Mouse (Mus musculus) MEL-GATA-1-ER (cell line): ENCODE measurements at regions not wholly inside any gene's neighbourhood (a gene's known extent, or its start where the extent isn't known, plus 50 kb on each side); places are given as distances from the start of the nearest gene placed in this dataset.

Experiments
- DNase-seq: peaks from one replicate; pipeline ENCODE4 v3.0.0-alpha.2; 2012; ENCODE audit warnings: low read depth; ENCODE audit errors: extremely low read depth

GRCm38 (mm10) chr14:99366281-99366987 is 67.9 kb downstream of the Klf5 start:
- DNase-seq, result no peak

GRCm38 (mm10) chr14:99366996-99367555 is 68.6 kb downstream of the Klf5 start:
- DNase-seq, result no peak

GRCm38 (mm10) chr14:99369366-99369765 is 70.9 kb downstream of the Klf5 start:
- DNase-seq, result no peak

- no peak for DNase-seq
Observed at GRCm38 (mm10) chr14:99373682-99374081, 75.2 kb downstream of the Klf5 start.

GRCm38 (mm10) chr14:99375040-99375610 is 76.6 kb downstream of the Klf5 start:
- DNase-seq, result no peak

GRCm38 (mm10) chr14:99376652-99377502 is 78.4 kb downstream of the Klf5 start:
- DNase-seq, result no peak

GRCm38 (mm10) chr14:99381262-99382017 is 82.9 kb downstream of the Klf5 start:
- no peak for DNase-seq

- DNase-seq, result no peak
Observed at GRCm38 (mm10) chr14:99382051-99382450, 83.6 kb downstream of the Klf5 start.

GRCm38 (mm10) chr14:99383170-99383569 is 84.7 kb downstream of the Klf5 start:
- no peak for DNase-seq

- no peak for DNase-seq
Observed at GRCm38 (mm10) chr14:99387581-99387980, 89.1 kb downstream of the Klf5 start.

- DNase-seq, result no peak
Observed at GRCm38 (mm10) chr14:99389306-99389705, 90.8 kb downstream of the Klf5 start.

- DNase-seq, result no peak
Observed at GRCm38 (mm10) chr14:99391700-99392099, 93.2 kb downstream of the Klf5 start.

GRCm38 (mm10) chr14:99392813-99393212 is 94.3 kb downstream of the Klf5 start:
- DNase-seq, result no peak

- DNase-seq, result no peak
Observed at GRCm38 (mm10) chr14:99393611-99394010, 95.1 kb downstream of the Klf5 start.

- no peak for DNase-seq
Observed at GRCm38 (mm10) chr14:99403155-99403726, 104.8 kb downstream of the Klf5 start.

GRCm38 (mm10) chr14:99405228-99405627 is 106.7 kb downstream of the Klf5 start:
- DNase-seq, result no peak

GRCm38 (mm10) chr14:99411835-99412234 is 113.3 kb downstream of the Klf5 start:
- no peak for DNase-seq

GRCm38 (mm10) chr14:99416169-99416568 is 117.7 kb downstream of the Klf5 start:
- DNase-seq, result no peak

- DNase-seq, result no peak
Observed at GRCm38 (mm10) chr14:99418970-99419369, 120.5 kb downstream of the Klf5 start.

- DNase-seq, result no peak
Observed at GRCm38 (mm10) chr14:99423334-99423733, 124.8 kb downstream of the Klf5 start.

GRCm38 (mm10) chr14:99427049-99427448 is 128.6 kb downstream of the Klf5 start:
- no peak for DNase-seq
